Mouse (Mus musculus) left cerebral cortex, adult 2 months (tissue): Measurements from ENCODE around the gene Olfr1079. TPM values are rescaled to one million over a fixed set of nuclear protein-coding genes. Genes with fewer than 3 reads are reported as not detected.
"Not testable (repeated sequence)": the region's sequence is repeated elsewhere in the genome, so short reads cannot be mapped to it uniquely, and the experiment has no call there.

Source experiments
- DNase-seq, 2 experiments: peaks; one replicate each; pipeline ENCODE4 v3.0.0; 2021 to 2022; ENCODE audit warnings: low spot score in 2 of 2, mixed read lengths in 1 of 2; ENCODE audit errors: extremely low spot score in 1 of 2
- H3K27ac ChIP-seq: fragments of 200-600 bp; 2 replicates; pipeline ENCODE4 v1.8.1; 2022
- H3K4me3 ChIP-seq: fragments of 200-600 bp; 2 replicates; pipeline ENCODE4 v1.8.1; 2022
- CTCF ChIP-seq: fragments of 200-600 bp; IDR thresholded peaks from 2 replicates; pipeline ENCODE4 v1.8.1; 2022; ENCODE audit warnings: antibody characterized with exemption, mild to moderate bottlenecking, moderate library complexity
- intact Hi-C: fragments of 180-260 bp; cut with DNase I; formaldehyde crosslinking; loops from one replicate; pipeline ENCODE4 v1.15.1; 2025
- long read RNA-seq, 2 experiments: library from polyadenylated mRNA; stranded (forward); transcript quantifications; one replicate each; pipeline ENCODE4 v2.0.0; 2021; ENCODE audit warnings: borderline mapping rate in 2 of 2
- total RNA-seq, 2 experiments: library from RNA; stranded (reverse); gene quantifications; 2 replicates each; pipeline ENCODE4 v1.2.3; 2021

Olfr1079 gene
- not detected for total RNA-seq
- long read RNA-seq, experiment 1, result 0 reads
- long read RNA-seq, experiment 2, result 0 reads

DNA sequence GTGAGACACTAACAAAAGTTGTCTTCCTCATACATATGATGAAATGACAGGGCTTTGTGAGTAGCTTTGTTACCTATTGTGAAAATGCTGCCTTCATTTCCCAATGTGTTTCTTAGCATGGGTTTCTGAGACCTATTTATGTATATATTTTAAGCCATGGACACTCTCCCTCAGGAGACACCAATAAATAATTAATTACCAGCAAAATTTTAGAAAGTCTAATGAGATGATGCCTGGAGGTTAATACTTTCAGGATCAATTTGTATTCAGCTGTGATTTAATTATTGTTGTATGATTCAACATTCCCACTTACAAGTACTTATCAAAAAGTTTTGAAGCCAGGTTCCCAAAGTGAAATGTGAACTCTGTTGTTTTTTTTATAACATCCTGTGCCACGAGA, at the start of gene Olfr1079:
Gene Olfr1079 (minus strand): TSS at position 101 of the 400 bp plus-strand sequence.
- Histone ChIP-seq H3K27ac (no peak within 1 kb of the TSS), H3K4me3 (no peak within 1 kb of the TSS)
- no peak for TF ChIP-seq CTCF
- intact Hi-C loops, result no loop called here
- DNase-seq, result no peak

DNA sequence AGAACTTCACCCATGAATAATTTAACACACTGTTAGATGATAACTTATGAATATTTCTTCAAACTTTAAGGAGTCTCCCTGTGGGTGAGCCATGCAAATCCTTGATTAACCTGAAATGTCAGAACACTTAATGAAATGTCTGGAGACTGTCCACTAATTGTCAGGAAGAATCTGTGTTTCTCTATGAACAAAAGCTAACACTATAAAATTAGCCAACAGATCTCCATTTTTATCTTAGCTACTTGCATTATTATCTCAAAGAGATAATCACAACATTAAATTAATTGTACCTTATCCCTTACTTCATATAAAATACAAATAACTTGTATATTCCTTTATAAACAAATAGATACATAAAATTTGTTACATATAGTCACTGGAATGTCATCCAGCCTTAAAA, 15.9 kb upstream of the Olfr1079 start, which contains the start of gene Olfr1080:
Gene Olfr1080 (minus strand): TSS at position 101 of the 400 bp plus-strand sequence.
- intact Hi-C loops, H3K27ac ChIP-seq, DNase-seq, H3K4me3 ChIP-seq: not testable (repeated sequence)

DNA sequence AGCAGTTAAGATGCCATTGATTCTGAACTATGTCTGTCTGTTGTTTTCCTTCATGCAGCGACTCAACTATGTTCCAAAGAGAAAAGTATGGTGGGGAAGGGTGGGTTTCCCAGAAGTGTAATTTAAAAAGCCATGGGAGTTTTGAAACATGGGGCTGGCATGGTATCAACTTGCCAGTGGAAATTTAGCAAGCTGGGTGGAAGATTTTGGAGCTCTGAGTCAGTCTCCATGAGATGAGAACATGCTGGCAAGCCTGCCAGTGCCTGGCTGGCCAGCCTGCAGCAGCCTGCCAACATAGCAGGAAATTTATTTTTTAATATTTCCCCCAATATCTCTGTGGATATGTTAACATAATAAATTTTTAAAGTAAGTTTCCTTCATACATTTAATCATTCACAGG, 11.3 kb downstream of the Olfr1079 start:
- no peak overlapping the region for H3K27ac ChIP-seq
- H3K4me3 ChIP-seq, result no peak overlapping the region
- intact Hi-C loops, result no loop called here
- no peak for TF ChIP-seq CTCF
- DNase-seq, result no peak

DNA sequence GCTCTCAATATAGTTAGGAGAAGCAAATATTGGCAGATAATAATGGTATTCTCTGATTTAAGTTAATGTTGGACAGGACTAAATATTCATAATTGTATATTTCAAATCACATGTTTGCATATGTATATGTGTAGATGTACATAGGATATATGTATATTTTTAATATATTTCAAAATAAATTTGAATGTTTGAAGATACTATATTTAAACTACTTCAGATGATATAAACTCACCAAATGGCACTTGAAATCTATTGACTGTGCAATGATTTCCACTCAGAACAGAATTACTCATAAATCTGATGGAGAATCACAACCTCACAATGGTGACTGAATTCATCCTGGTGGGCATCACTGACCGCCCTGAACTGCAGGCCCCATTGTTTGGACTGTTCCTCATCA, 34.1 kb downstream of the Olfr1079 start, which contains the start of gene Olfr1076:
Gene Olfr1076 (plus strand): TSS at position 301 of the 400 bp plus-strand sequence.
- intact Hi-C loops, result no loop called here
- H3K4me3 ChIP-seq, result no peak within 1 kb of the TSS
- H3K27ac ChIP-seq, result no peak within 1 kb of the TSS
- no peak for DNase-seq
- no peak for TF ChIP-seq CTCF

DNA sequence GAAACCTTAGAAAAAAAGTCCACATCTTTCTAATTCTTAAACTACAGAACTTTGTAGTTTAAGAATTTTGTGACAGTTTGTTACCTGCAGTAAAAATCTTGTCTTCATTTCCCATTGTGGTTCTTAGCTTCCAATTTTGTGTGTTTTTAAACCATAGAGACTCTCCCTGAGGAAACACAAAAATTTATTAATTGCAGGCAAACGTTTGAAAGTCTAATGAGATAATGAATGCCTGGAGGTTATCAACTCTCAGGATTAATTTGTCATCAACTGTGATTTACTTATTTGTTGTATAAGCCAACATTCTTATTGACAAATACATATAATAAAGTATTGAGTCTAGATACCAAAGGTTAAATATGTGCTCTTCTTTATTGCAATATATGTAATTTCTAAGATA, 55.0 kb downstream of the Olfr1079 start, which contains the start of gene Olfr228:
Gene Olfr228 (minus strand): TSS at position 101 of the 400 bp plus-strand sequence.
- DNase-seq, result no peak
- Histone ChIP-seq H3K4me3 (no peak within 1 kb of the TSS), H3K27ac (no peak within 1 kb of the TSS)
- no peak for TF ChIP-seq CTCF
- intact Hi-C loops, result no loop called here

Other genes with a start within 250 kb of the Olfr1079 start
- not detected for gene Olfr1053, start 227.2 kb downstream of the Olfr1079 start, total RNA-seq
- gene Olfr1054, start 207.0 kb downstream of the Olfr1079 start, total RNA-seq, result not detected
- gene Olfr1055, start 192.2 kb downstream of the Olfr1079 start, total RNA-seq, result not detected
- not detected for gene Olfr1056, start 180.0 kb downstream of the Olfr1079 start, total RNA-seq
- not detected for gene Olfr1057, start 164.1 kb downstream of the Olfr1079 start, total RNA-seq
- gene Olfr1058, start 153.9 kb downstream of the Olfr1079 start, total RNA-seq, result not detected
- not detected for gene Olfr1061, start 128.4 kb downstream of the Olfr1079 start, total RNA-seq
- not detected for gene Olfr1062, start 115.7 kb downstream of the Olfr1079 start, total RNA-seq
- gene Olfr1065, start 91.9 kb downstream of the Olfr1079 start, total RNA-seq, result not detected
- not detected for gene Olfr1066, start 86.2 kb downstream of the Olfr1079 start, total RNA-seq
- gene Olfr228, start 55.1 kb downstream of the Olfr1079 start, total RNA-seq, result not detected
- gene Olfr1076, start 34.0 kb downstream of the Olfr1079 start, total RNA-seq, result not detected
- not detected for gene Olfr1080, start 15.8 kb upstream of the Olfr1079 start, total RNA-seq
- gene Olfr1082, start 56.5 kb upstream of the Olfr1079 start, total RNA-seq, result not detected
- not detected for gene Olfr1084, start 97.2 kb upstream of the Olfr1079 start, total RNA-seq
- gene Olfr1085, start 119.5 kb upstream of the Olfr1079 start, total RNA-seq, result not detected
- not detected for gene Olfr1086, start 137.6 kb upstream of the Olfr1079 start, total RNA-seq
- not detected for gene Olfr1087, start 155.9 kb upstream of the Olfr1079 start, total RNA-seq
- gene Olfr1089, start 191.2 kb upstream of the Olfr1079 start, total RNA-seq, result not detected
- gene Olfr1090, start 216.5 kb upstream of the Olfr1079 start, total RNA-seq, result not detected
- not detected for gene Olfr1093, start 240.0 kb upstream of the Olfr1079 start, total RNA-seq